Mouse (Mus musculus) G1E (cell line): ENCODE measurements at regions not wholly inside any gene's neighbourhood (a gene's known extent, or its start where the extent isn't known, plus 50 kb on each side); places are given as distances from the start of the nearest gene placed in this dataset.

Source experiments
- CTCF ChIP-seq: IDR thresholded peaks from 2 replicates; pipeline ENCODE4 v1.5.1; 2012; ENCODE audit warnings: low read depth, low read length, inconsistent platforms, mixed read lengths
- GATA1 ChIP-seq: IDR thresholded peaks from 2 replicates; pipeline ENCODE4 v1.6.1; 2012; ENCODE audit warnings: borderline replicate concordance, low read length, inconsistent platforms, mixed read lengths
- POLR2AphosphoS5 ChIP-seq: IDR thresholded peaks from 2 replicates; pipeline ENCODE4 v1.6.1; 2012; ENCODE audit warnings: low read depth, low read length, inconsistent platforms; ENCODE audit not compliant: insufficient replicate concordance
- TAL1 ChIP-seq: conservative IDR thresholded peaks from 2 replicates; pipeline ENCODE4 v1.6.1; 2012; ENCODE audit warnings: low read depth, low read length, inconsistent platforms, mixed read lengths

GRCm38 (mm10) chr1:184187582-184187981, 153.5 kb upstream of the 1700056E22Rik start:
- TF ChIP-seq CTCF (no peak), GATA1 (no peak), TAL1 (no peak), POLR2AphosphoS5 (no peak)
